Mouse (Mus musculus): ENCODE results near the gene Cd300ld5. TPM values are rescaled to one million over a fixed set of nuclear protein-coding genes. Genes with fewer than 3 reads are reported as not detected.
"Not testable (repeated sequence)": the region's sequence is repeated elsewhere in the genome, so short reads cannot be mapped to it uniquely, and the experiment has no call there.

Cd300ld5 gene
- total RNA-seq (2021): 3.5 TPM in 1 of 2 replicates, not detected in the other
- long read RNA-seq: 0 reads

DNA sequence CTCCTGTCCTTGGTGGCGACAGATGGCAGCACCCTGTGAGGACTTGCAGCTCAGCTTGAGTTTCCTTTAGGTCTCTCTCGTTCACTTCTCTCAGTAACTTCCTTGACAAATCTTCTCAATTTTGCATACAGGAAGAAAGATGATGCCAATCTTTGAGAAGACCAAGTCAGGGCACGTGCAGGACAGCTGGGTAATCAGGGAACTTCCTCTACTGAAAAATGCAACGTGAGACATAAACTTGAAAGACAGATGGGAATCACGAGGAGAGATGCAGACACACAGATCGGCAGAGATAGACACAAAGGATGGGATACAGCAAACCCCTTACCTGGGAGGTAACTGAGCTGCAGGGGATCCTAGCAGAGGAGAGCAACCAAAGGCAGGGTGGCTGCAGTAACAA lies at the start of gene Cd300ld5:
TSS of gene Cd300ld5 (minus strand) at position 101 of the 400 bp plus-strand sequence.
- DNase-seq: not testable (repeated sequence)

GRCm38 (mm10) chr11:115086213-115086612 lies 48.6 kb upstream of the Cd300ld5 start:
- no peak for DNase-seq

DNA sequence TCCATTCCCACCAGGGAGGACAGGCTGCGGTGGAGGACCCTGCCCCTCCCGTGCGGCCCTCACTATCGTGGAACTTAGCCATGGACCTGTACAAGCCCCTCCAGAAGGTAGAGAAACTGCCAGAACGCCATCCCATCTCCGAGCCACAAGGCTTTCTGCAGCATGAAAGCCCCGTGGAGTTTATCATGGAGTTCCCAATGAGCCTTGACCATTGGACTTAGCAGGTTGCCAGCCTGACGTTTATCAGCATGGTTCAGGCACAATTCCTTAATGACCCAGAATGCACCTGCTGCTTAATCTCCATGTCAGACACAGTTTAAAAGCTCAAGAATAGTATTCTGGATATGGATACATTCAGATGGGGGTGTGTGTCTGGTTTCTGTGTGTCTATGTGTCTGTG lies 47.5 kb upstream of the Cd300ld5 start:
- no peak for DNase-seq

GRCm38 (mm10) chr11:115084595-115084994 lies 47.0 kb upstream of the Cd300ld5 start:
- DNase-seq: no peak

GRCm38 (mm10) chr11:115083376-115084139 lies 46.0 kb upstream of the Cd300ld5 start:
- peak; percentile 63 for DNase-seq

GRCm38 (mm10) chr11:115082196-115082595 lies 44.6 kb upstream of the Cd300ld5 start:
- DNase-seq: no peak

- DNase-seq: no peak
Observed at GRCm38 (mm10) chr11:115081373-115081772, 43.8 kb upstream of the Cd300ld5 start.

GRCm38 (mm10) chr11:115080886-115081285 lies 43.3 kb upstream of the Cd300ld5 start:
- peak; percentile 24 for DNase-seq

DNA sequence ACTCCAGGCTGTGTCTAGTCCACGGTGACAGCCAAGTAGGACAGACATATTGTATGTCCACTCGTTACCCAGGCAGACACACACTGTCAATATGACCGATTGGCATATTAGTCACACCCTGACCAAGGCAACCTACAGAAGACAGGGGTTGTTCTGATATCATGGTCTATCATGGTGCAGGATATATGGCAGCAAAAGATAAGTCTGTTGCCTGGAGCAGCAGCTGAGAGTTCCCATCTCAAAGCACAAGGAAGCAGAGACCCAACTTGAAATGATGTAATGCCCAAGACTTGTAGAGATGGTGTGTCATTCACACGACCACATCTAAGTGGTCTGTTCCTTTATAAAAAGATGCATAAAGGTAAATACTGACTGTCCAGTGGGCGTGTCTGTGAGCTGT lies 41.1 kb upstream of the Cd300ld5 start:
- DNase-seq: no peak

GRCm38 (mm10) chr11:115077436-115077835 lies 39.9 kb upstream of the Cd300ld5 start:
- DNase-seq: no peak

GRCm38 (mm10) chr11:115075859-115076258 lies 38.3 kb upstream of the Cd300ld5 start:
- DNase-seq: no peak

DNA sequence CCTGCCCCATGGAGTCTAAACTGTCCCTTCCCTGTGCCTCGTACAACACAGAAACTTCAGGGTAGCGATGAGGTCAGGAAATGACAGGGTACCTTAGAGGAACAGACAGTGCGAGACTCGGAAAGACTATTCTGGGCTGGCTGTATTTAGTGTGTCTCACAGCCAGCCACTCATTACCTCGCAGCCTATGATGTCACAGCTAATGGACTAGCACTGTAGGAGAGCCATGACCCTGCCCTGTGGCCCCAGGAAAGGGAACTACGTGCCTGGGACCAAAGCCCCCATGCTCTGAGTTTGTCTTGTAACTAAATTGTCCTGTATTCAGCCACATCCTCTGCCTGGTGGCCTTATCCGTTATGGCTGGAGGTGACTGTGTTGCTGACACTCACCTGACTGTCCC lies 37.8 kb upstream of the Cd300ld5 start:
- no peak for DNase-seq

DNA sequence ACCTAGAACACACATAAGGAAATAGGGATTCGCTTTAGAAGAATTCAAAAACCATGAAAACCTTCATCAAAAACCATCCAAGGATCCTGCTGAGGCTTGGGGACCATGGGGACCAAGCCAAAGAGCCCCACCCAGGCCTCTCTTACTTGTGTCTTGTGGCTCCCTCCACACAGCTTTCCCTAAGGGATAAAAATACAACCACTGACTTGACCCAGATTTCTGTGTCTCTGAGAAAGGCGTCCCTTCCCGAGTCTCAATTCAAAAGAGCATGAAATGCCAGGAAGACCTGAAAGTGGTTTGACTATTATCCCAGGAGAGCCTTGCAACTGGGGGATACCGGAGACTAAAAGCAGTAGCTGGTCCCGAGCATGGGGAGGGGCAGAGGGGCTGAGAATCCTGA lies 35.4 kb upstream of the Cd300ld5 start:
- no peak for DNase-seq

DNA sequence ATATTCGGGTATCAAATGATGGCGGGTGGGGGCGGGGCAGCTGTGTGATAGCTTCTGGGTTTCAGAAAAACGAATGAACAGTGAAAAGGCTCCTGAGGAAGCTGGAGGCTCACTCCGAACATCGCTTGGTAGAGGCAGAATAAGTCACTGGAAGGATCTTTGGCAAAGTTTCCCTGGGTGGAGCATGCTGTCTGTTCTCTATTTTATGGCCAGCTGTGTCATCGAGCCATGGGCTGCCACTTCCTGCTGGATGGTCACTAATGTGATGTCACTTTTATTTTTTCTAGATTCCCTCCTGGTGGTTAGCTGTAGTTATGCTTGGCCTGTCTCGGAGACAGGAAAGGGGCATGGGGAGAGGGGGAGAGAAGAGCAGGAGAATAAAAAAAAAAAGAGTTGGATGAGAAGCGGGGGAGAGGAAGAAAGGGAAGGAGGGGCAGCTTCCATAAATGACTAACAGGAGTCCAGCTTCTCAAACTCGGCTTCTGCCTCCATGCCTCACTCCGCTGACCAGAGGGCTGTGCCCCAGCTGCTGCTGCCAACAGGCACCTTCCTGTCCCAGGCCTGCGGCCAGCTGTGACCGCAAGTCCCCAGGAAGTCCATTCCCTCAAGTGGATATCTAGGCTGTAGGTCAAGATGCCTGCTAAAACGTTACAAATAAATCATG lies 34.2 kb upstream of the Cd300ld5 start:
- peak; percentile 71 for DNase-seq

- no peak for DNase-seq
Observed at GRCm38 (mm10) chr11:115071015-115071551, 33.5 kb upstream of the Cd300ld5 start.

DNA sequence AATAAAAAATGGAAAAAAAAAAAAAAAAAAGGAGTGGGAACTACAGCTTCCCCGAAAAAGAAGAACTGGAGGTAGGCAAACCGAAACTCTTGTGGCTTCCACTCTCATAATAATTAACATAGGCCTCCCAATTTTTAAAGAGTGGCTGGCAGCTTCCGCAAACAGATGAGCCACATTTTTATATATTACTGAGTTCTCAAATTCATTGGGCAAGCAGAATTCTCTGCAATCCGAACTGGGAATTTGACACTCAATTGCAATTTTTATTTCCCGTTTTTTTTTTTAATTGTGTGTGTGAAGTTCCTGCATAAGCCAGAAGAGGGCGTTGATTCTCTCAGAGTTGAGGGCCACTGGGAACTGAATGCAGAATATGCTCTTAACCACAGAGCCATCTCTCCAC lies 29.2 kb upstream of the Cd300ld5 start:
- no peak for DNase-seq

DNA sequence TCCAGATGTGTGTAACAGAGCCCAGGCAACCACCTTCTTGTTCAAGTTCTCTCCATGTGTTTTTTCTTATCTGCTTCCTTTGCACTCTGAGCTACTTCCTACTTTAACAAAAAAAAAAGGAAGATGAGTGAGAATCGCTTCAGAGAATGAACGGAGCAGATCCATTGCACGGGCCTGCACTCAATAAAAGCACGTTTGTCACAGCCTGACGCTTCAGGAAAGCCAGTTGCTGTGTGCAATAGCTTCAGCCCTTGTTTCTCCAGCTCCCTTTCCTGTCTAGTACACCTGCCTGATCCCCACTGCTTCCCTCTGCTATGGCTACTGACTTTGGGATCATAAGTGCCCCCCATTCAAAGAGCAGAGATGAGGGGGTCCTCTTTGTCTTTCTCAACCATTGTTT lies 24.5 kb upstream of the Cd300ld5 start, which contains the start of gene Cd300e:
TSS of gene Cd300e (minus strand) at position 101 of the 400 bp plus-strand sequence.
- DNase-seq: no peak

DNA sequence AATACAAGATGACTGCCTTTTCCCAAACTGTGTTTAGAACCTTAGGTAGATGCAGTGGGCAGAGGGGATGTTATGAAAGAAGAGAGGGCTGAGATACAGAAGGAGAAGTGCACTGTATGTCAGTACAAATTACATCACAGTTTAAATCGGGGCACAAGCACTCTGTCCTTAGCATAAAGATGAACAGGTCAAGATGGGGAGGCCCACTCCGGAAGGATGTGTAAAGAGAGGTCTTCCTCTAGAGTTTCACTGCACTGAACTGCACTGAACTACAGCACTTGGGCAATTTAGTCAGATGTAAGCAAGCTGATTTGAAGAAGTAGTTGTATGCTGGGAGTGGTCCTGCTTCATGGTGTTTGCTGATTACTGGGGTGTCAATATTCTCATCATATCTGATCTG lies 22.2 kb upstream of the Cd300ld5 start:
- DNase-seq: no peak

- no peak for DNase-seq
Observed at GRCm38 (mm10) chr11:115058701-115059100, 21.1 kb upstream of the Cd300ld5 start.

DNA sequence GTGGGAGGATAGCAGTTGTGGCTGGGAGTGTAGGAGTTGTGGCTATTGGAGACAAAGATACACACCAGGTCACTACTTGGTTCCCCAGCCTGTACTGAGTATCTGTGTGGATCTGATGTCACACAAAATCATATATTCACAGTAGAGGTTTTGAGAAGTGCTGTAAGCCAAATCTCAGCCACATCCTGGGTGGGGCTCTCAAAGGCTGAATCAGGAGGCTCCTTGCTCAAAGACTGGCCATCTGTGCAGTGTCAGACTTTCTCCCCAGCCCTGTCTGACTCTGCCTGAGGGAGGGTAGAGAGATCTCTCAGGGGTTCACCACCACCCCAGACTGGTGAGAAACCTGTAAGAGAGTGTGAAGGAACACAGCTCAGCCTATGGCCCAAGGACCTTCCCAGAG lies 17.0 kb upstream of the Cd300ld5 start:
- no peak for DNase-seq

GRCm38 (mm10) chr11:115052991-115053390 lies 15.4 kb upstream of the Cd300ld5 start:
- no peak for DNase-seq

DNA sequence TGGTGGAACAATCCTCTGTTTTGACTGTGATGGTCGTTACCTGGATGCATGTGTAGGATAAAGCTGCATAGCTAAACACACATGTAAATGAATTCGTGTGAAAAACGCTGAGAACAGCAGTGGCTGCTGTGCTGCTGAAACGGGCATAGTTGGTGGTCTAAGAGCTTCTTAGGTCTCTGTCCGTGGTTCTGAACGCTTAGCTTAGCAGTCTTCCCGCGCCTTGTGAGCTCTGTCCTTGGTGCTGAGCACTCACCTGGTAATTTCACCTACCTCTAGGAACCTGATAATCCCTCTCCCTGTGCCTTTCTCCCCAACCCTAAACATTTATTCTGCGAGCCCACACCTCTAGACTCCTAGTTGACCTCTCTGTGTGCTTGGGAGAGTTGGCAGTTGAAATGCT lies 14.6 kb upstream of the Cd300ld5 start:
- DNase-seq: peak; percentile 36

DNA sequence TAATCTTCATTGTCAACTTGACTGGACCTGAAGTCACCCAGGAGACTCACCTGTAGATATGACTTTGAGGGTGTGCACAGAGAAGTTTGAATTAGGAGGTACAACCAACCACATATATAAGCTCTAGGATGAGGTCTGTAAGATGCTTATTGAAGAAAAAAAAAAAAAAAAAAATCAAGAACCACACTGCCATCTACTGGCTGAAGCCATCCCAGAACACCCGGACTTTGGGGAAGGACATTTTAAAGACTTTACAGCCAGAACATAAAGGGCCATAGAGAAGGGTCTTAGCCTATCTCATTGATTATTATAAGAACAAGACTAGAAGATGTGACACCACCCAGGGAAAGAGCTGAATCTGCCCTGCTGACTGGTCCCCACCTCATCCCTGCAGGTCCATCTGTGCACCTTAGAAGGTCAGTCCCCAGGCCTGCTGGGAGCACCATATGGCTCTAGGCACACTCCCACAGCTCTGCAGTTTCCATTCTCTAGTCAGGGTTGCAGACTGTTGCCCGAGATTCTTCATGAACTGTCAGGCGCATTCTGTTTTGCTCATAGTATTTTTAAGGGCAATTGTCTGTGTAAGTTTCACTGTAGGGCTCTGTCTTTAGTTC lies 11.8 kb upstream of the Cd300ld5 start:
- DNase-seq: no peak

Data from adrenal gland, postnatal 25 days (tissue).